Mouse (Mus musculus) retina, postnatal 7 days (tissue): ENCODE measurements around the gene Fam213b.

ENCODE experiments used
- DNase-seq: peaks from one replicate; pipeline ENCODE4 v3.0.0-alpha.2; 2012; ENCODE audit warnings: low read depth, low spot score

Fam213b gene

GRCm38 (mm10) chr4:154880730-154881129 lies 18.2 kb downstream of the Fam213b start:
- no peak for DNase-seq

GRCm38 (mm10) chr4:154877864-154878548 lies 20.9 kb downstream of the Fam213b start:
- DNase-seq: peak; percentile 96

- no peak for DNase-seq
Observed at GRCm38 (mm10) chr4:154873186-154873585, 25.7 kb downstream of the Fam213b start.

GRCm38 (mm10) chr4:154871757-154872251 lies 27.1 kb downstream of the Fam213b start:
- no peak for DNase-seq

- DNase-seq: no peak
Observed at GRCm38 (mm10) chr4:154870721-154871120, 28.2 kb downstream of the Fam213b start.

GRCm38 (mm10) chr4:154869440-154869839 lies 29.5 kb downstream of the Fam213b start, which contains the start of gene Mmel1:
TSS of gene Mmel1 (plus strand) at chr4:154869585.
- DNase-seq: no peak

- DNase-seq: no peak
Observed at GRCm38 (mm10) chr4:154867257-154867656, 31.7 kb downstream of the Fam213b start.

- no peak for DNase-seq
Observed at GRCm38 (mm10) chr4:154866391-154866790, 32.5 kb downstream of the Fam213b start.

- DNase-seq: no peak
Observed at GRCm38 (mm10) chr4:154864961-154865760, 33.8 kb downstream of the Fam213b start.

GRCm38 (mm10) chr4:154864271-154864771 lies 34.6 kb downstream of the Fam213b start:
- peak; percentile 89 for DNase-seq

GRCm38 (mm10) chr4:154863436-154863935 lies 35.4 kb downstream of the Fam213b start:
- DNase-seq: no peak

GRCm38 (mm10) chr4:154861967-154862366 lies 37.0 kb downstream of the Fam213b start:
- no peak for DNase-seq

- no peak for DNase-seq
Observed at GRCm38 (mm10) chr4:154858601-154859000, 40.3 kb downstream of the Fam213b start.

- DNase-seq: no peak
Observed at GRCm38 (mm10) chr4:154857366-154858240, 41.3 kb downstream of the Fam213b start.

GRCm38 (mm10) chr4:154856882-154857281 lies 42.1 kb downstream of the Fam213b start:
- no peak for DNase-seq

GRCm38 (mm10) chr4:154856480-154856837 lies 42.5 kb downstream of the Fam213b start:
- no peak for DNase-seq

- DNase-seq: peak; percentile 88
Observed at GRCm38 (mm10) chr4:154855721-154856479, 43.0 kb downstream of the Fam213b start.

- DNase-seq: no peak
Observed at GRCm38 (mm10) chr4:154854676-154855345, 44.1 kb downstream of the Fam213b start.

GRCm38 (mm10) chr4:154853881-154854280 lies 45.1 kb downstream of the Fam213b start:
- no peak for DNase-seq

- DNase-seq: no peak
Observed at GRCm38 (mm10) chr4:154852696-154853095, 46.2 kb downstream of the Fam213b start.
